16 mouse cellular contexts compared by ENCODE assay signal in genomic region chr13:48780345-48781010, GRCm38 (mm10).
A peak's percentile ranks its signal among the peaks of the same experiment; 100 is the strongest.
DNase-seq lines count a peak whose midpoint lies in the region; ATAC-seq lines count a peak whose summit lies in the region.
"Had no signal": no experiment of that assay in that cellular context is flagged by ENCODE, and none has a peak within 500 bp of the region (broad histone marks: within the 10 kb centered on the region; RNA-seq: fewer than 3 reads in every experiment).

No protein-coding gene starts in this region.

- H3K27ac ChIP-seq in heart, embryonic 15.5 days: peak overlapping the region; percentile 41; the same call in 1 of the 2 replicates
- H3K27ac ChIP-seq in heart, embryonic 11.5 days (ENCODE audit: low read depth, low read length): no peak overlapping the region
- peak overlapping the region; percentile 66; the same call in 1 of the 2 replicates for H3K27ac ChIP-seq in lung, embryonic 15.5 days
- peak overlapping the region; percentile 78 for H3K27ac ChIP-seq in embryonic facial prominence, embryonic 15.5 days (replicated peaks)
- H3K27ac ChIP-seq in stomach, embryonic 14.5 days (ENCODE audit: low read length): peak overlapping the region; percentile 85
- H3K27ac ChIP-seq: forebrain, embryonic 13.5 days; liver, embryonic 14.5 days had no signal

- peaks cover 7% of the 10 kb centered on the region for H3K4me1 ChIP-seq in heart, embryonic 15.5 days (replicated peaks)
- no peaks in the 10 kb centered on the region for H3K4me1 ChIP-seq in heart, embryonic 11.5 days (ENCODE audit: control insufficient read depth, insufficient read depth, low read length)
- H3K4me1 ChIP-seq in lung, embryonic 15.5 days: peaks cover 18% of the 10 kb centered on the region
- H3K4me1 ChIP-seq in embryonic facial prominence, embryonic 15.5 days: peaks cover 24% of the 10 kb centered on the region
- H3K4me1 ChIP-seq in stomach, embryonic 14.5 days (ENCODE audit: control insufficient read depth, insufficient read depth, low read length): peaks cover 28% of the 10 kb centered on the region; the same call in 1 of the 2 replicates

- H3K9ac ChIP-seq in heart, embryonic 15.5 days: no peak overlapping the region
- no peak overlapping the region for H3K9ac ChIP-seq in heart, embryonic 11.5 days (ENCODE audit: low read depth, low read length)
- H3K9ac ChIP-seq in lung, embryonic 15.5 days: no peak overlapping the region
- no peak overlapping the region for H3K9ac ChIP-seq in embryonic facial prominence, embryonic 15.5 days
- H3K9ac ChIP-seq in stomach, embryonic 14.5 days (replicated peaks; ENCODE audit: low read depth, low read length): no peak overlapping the region
- H3K9ac ChIP-seq: forebrain, embryonic 13.5 days; liver, embryonic 14.5 days had no signal

- no peaks in the 10 kb centered on the region for H3K9me3 ChIP-seq in heart, embryonic 15.5 days (replicated peaks)
- H3K9me3 ChIP-seq in heart, embryonic 11.5 days (replicated peaks; ENCODE audit: control insufficient read depth, low read length): no peaks in the 10 kb centered on the region
- H3K9me3 ChIP-seq in lung, embryonic 15.5 days: no peaks in the 10 kb centered on the region
- H3K9me3 ChIP-seq in embryonic facial prominence, embryonic 15.5 days (replicated peaks): no peaks in the 10 kb centered on the region
- no peaks in the 10 kb centered on the region for H3K9me3 ChIP-seq in stomach, embryonic 14.5 days (ENCODE audit: control insufficient read depth, low read depth, low read length)
- H3K9me3 ChIP-seq: forebrain, embryonic 13.5 days had no signal

- 51% methylated on average over 9 of the region's 9 CpGs for WGBS in heart, embryonic 15.5 days
- WGBS in heart, embryonic 11.5 days (ENCODE audit: insufficient replicate concordance): 42% methylated on average over 9 of the region's 9 CpGs
- 48% methylated on average over 9 of the region's 9 CpGs for WGBS in lung, embryonic 15.5 days
- WGBS in embryonic facial prominence, embryonic 15.5 days: 20% methylated on average over 9 of the region's 9 CpGs
- 46% methylated on average over 9 of the region's 9 CpGs for WGBS in stomach, embryonic 14.5 days

- H3K36me3 ChIP-seq in heart, embryonic 15.5 days: no peaks in the 10 kb centered on the region
- no peaks in the 10 kb centered on the region for H3K36me3 ChIP-seq in heart, embryonic 11.5 days (ENCODE audit: control insufficient read depth, insufficient read depth, low read length)
- no peaks in the 10 kb centered on the region for H3K36me3 ChIP-seq in lung, embryonic 15.5 days
- no peaks in the 10 kb centered on the region for H3K36me3 ChIP-seq in embryonic facial prominence, embryonic 15.5 days
- H3K36me3 ChIP-seq in stomach, embryonic 14.5 days (ENCODE audit: control insufficient read depth, insufficient read depth, low read length): no peaks in the 10 kb centered on the region

- H3K4me3 ChIP-seq in heart, embryonic 15.5 days: no peak overlapping the region
- H3K4me3 ChIP-seq in heart, embryonic 11.5 days (ENCODE audit: low read depth, low read length): no peak overlapping the region
- H3K4me3 ChIP-seq in lung, embryonic 15.5 days: no peak overlapping the region
- H3K4me3 ChIP-seq in embryonic facial prominence, embryonic 15.5 days (replicated peaks): no peak overlapping the region
- no peak overlapping the region for H3K4me3 ChIP-seq in stomach, embryonic 14.5 days (ENCODE audit: low read depth, low read length)
- H3K4me3 ChIP-seq: forebrain, embryonic 13.5 days; myocyte had no signal

- no peak for DNase-seq in lung, postnatal 10 days
- no peak for DNase-seq in right cerebral cortex, postnatal 36 days (ENCODE audit: low spot score in 2 of 2)
- DNase-seq: adrenal gland, postnatal 10 days; kidney, postnatal 25 days; layer of hippocampus, postnatal 36 days had no signal

- H3K27me3 ChIP-seq in heart, embryonic 15.5 days: peaks cover 7% of the 10 kb centered on the region; the same call in 1 of the 2 replicates
- H3K27me3 ChIP-seq in heart, embryonic 11.5 days (ENCODE audit: control insufficient read depth, insufficient read depth, low read length): no peaks in the 10 kb centered on the region
- H3K27me3 ChIP-seq in lung, embryonic 15.5 days: no peaks in the 10 kb centered on the region
- H3K27me3 ChIP-seq in embryonic facial prominence, embryonic 15.5 days: no peaks in the 10 kb centered on the region
- no peaks in the 10 kb centered on the region for H3K27me3 ChIP-seq in stomach, embryonic 14.5 days (ENCODE audit: control insufficient read depth, insufficient read depth, low read length)
- H3K27me3 ChIP-seq: CH12.LX; forebrain, embryonic 13.5 days; Patski had no signal

- no peak overlapping the region for H3K4me2 ChIP-seq in heart, embryonic 15.5 days
- no peak overlapping the region for H3K4me2 ChIP-seq in heart, embryonic 11.5 days
- H3K4me2 ChIP-seq in lung, embryonic 15.5 days: no peak overlapping the region
- peak overlapping the region; percentile 26; the same call in 1 of the 2 replicates for H3K4me2 ChIP-seq in embryonic facial prominence, embryonic 15.5 days (replicated peaks)
- no peak overlapping the region for H3K4me2 ChIP-seq in stomach, embryonic 14.5 days (replicated peaks; ENCODE audit: low read depth, low read length)
- H3K4me2 ChIP-seq: forebrain, embryonic 13.5 days had no signal

- ATAC-seq in heart, embryonic 15.5 days (replicated peaks; ENCODE audit: insufficient number of reproducible peaks, insufficient read depth, low FRiP score, low read depth): no peak
- no peak for ATAC-seq in heart, embryonic 11.5 days (replicated peaks; ENCODE audit: insufficient number of reproducible peaks, low FRiP score, low TSS enrichment)
- peak; percentile 37; the same call in 1 of the 2 replicates for ATAC-seq in lung, embryonic 15.5 days (ENCODE audit: borderline replicate concordance, extremely low read depth, low FRiP score, low TSS enrichment)
- no peak for ATAC-seq in embryonic facial prominence, embryonic 15.5 days (ENCODE audit: insufficient number of reproducible peaks, low FRiP score, low TSS enrichment, low read depth)
- no peak for ATAC-seq in stomach, embryonic 14.5 days (ENCODE audit: insufficient number of reproducible peaks, insufficient read depth, low FRiP score, low read depth)
- ATAC-seq: forebrain, embryonic 13.5 days; inflammation-experienced regulatory T-cells, adult 6 months; Patski had no signal
